Mouse (Mus musculus): ENCODE data around the gene Nnmt. TPM values are rescaled to one million over a fixed set of nuclear protein-coding genes. Genes with fewer than 3 reads are reported as not detected.

Gene Nnmt
- total and polyA plus RNA-seq, 3 experiments, result not detected

DNA sequence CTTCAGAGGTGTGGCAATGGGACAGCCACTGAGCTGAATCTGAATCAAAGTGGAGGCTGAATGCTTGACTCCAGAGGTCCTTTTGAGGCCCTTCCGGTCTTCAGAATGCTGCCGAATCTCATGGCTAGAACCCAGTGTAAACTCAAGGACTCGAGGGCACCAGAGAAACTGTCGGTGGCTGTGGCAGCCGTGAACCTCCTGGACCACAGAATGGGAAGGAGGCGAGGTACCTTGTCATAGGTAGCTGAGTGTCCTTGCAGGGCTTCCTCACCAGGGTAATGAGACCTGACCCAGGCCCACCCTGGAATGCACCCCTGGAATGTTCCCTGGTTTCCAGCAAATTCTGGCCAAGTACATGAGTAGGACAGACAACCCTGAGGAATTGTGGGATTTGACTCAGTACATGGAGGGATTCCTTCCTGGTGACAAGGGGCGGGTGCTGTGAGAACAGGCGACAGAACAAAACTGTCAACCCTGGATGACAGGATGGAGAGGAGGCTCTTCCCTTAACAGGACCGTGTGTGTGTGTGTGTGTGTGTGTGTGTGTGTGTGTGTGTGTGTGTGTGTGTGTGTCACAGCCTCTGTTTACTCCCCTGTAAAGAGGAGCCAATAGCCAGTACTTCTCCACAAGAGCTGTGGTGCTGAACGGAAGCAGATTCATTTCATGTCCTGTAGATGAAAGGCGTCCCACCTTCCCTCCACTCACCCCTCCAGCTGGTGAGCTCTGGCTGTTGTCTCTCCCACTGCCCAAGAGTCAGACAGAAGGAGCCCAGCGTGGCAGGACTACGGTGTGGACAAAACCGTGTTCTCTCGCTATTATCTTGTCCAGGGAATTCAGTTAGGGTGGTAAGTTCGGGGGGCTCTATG lies 42.1 kb upstream of the Nnmt start:
- H3K4me1 ChIP-seq (ENCODE audit: control insufficient read depth in 1 of 2, insufficient read depth in 2 of 2), result peaks cover 0 to 10% of the 10 kb centered on the region in 2 experiments; a peak in 2 of 4 replicates
- TF ChIP-seq JUND (conservative IDR thresholded peaks at IDR 0.05; ENCODE audit: low read depth, low read length) (no peak), SIN3A (IDR thresholded peaks at IDR 0.05; ENCODE audit: low read length) (no peak), BHLHE40 (IDR thresholded peaks at IDR 0.05; ENCODE audit: low read depth, low read length) (no peak), CHD1 (IDR thresholded peaks at IDR 0.05; ENCODE audit: low read depth, low read length) (no peak), MXI1 (IDR thresholded peaks at IDR 0.05; ENCODE audit: low read depth, low read length) (no peak), EP300 (IDR thresholded peaks at IDR 0.05; ENCODE audit: low read length) (no peak), MYC (IDR thresholded peaks at IDR 0.05; ENCODE audit: low read depth, low read length) (no peak), E2F4 (IDR thresholded peaks at IDR 0.05; ENCODE audit: insufficient replicate concordance, low read depth, low read length) (no peak), HCFC1 (IDR thresholded peaks at IDR 0.05; ENCODE audit: low read depth, low read length) (no peak), TCF12 (IDR thresholded peaks at IDR 0.05; ENCODE audit: low read depth, low read length) (no peak), MAFK (IDR thresholded peaks at IDR 0.05; ENCODE audit: insufficient replicate concordance, low read length) (no peak), MAX (IDR thresholded peaks at IDR 0.05; ENCODE audit: low read length) (no peak), MEF2A (IDR thresholded peaks at IDR 0.05; ENCODE audit: borderline replicate concordance, low read depth, low read length) (no peak), NELFE (IDR thresholded peaks at IDR 0.05; ENCODE audit: low read depth, low read length) (no peak), ZMIZ1 (IDR thresholded peaks at IDR 0.05; ENCODE audit: low read depth, low read length) (no peak), RCOR1 (conservative IDR thresholded peaks at IDR 0.05; ENCODE audit: low read depth, low read length) (no peak), ETS1 (conservative IDR thresholded peaks at IDR 0.05; ENCODE audit: low read depth, low read length) (no peak), USF2 (conservative IDR thresholded peaks at IDR 0.05; ENCODE audit: low read depth, low read length) (no peak)
- no peaks in the 10 kb centered on the region for H3K79me2 ChIP-seq (replicated peaks; ENCODE audit: control insufficient read depth, extremely low read depth, insufficient read depth, poor library complexity, severe bottlenecking)
- in situ Hi-C loops (cut with MboI; ENCODE audit: low pct_ligation_motif_present, low pct_unique_long_range_greater_than_20kb, low sequenced_read_pairs), result loop anchor here (5.0 to 25.0 kb wide), 3 partner anchors 215 to 840 kb away; partner anchors contain the start of gene Ttc12
- H3K4me3 ChIP-seq (replicated peaks in 1 of 3; ENCODE audit: low read depth in 2 of 3, low read length in 2 of 3, poor library complexity in 1 of 3), result no peak overlapping the region
- no peak overlapping the region for H3K27ac ChIP-seq (ENCODE audit: insufficient read depth, low read depth)
- H3K9me3 ChIP-seq (replicated peaks; ENCODE audit: low read length), result peaks cover 15% of the 10 kb centered on the region
- no peak overlapping the region for H3K4me2 ChIP-seq (ENCODE audit: insufficient read depth, low read depth, poor library complexity, severe bottlenecking)
- dilution Hi-C loops (cut with MboI; ENCODE audit: extremely low pct_ligation_motif_present, extremely low pct_unique_long_range_greater_than_20kb, low sequenced_read_pairs), result no loop called here
- H3K27me3 ChIP-seq (replicated peaks), result peaks cover 2% of the 10 kb centered on the region
- no peak overlapping the region for H3K9ac ChIP-seq (ENCODE audit: insufficient read depth, low read depth)
- H3K36me3 ChIP-seq (replicated peaks in 1 of 2; ENCODE audit: control insufficient read depth in 1 of 2, insufficient read depth in 1 of 2, low read length in 1 of 2), result no peaks in the 10 kb centered on the region
- DNase-seq (ENCODE audit: extremely low read depth), result no peak

DNA sequence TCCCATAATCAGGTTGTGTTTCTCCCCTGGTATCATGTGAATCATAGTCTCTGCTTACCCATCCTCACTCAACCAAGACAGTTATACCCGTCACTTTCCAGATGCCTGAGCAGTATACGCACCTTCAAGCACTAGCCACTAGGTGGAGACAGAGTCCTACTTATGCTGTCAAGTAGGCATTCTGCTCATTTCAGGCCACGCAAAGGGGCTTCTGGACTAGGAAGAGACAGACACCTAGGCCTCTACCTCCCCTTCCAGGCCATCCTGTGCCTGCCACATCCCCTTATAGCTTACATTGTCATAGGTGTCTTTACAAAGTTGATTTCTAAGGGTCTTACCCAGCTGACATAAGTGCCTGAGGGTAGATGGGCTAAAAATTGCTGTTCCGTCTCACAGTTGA lies 41.3 kb upstream of the Nnmt start:
- H3K36me3 ChIP-seq (replicated peaks in 1 of 2; ENCODE audit: control insufficient read depth in 1 of 2, insufficient read depth in 1 of 2, low read length in 1 of 2), result no peaks in the 10 kb centered on the region
- dilution Hi-C loops (cut with MboI; ENCODE audit: extremely low pct_ligation_motif_present, extremely low pct_unique_long_range_greater_than_20kb, low sequenced_read_pairs), result no loop called here
- no peak overlapping the region for H3K4me2 ChIP-seq (ENCODE audit: insufficient read depth, low read depth, poor library complexity, severe bottlenecking)
- H3K4me3 ChIP-seq (replicated peaks in 1 of 3; ENCODE audit: low read depth in 2 of 3, low read length in 2 of 3, poor library complexity in 1 of 3), result no peak overlapping the region
- H3K27me3 ChIP-seq (replicated peaks), result peaks cover 7% of the 10 kb centered on the region
- no peak overlapping the region for H3K9ac ChIP-seq (ENCODE audit: insufficient read depth, low read depth)
- peak; percentile 84 for DNase-seq (ENCODE audit: extremely low read depth)
- peaks cover 0 to 10% of the 10 kb centered on the region in 2 experiments; a peak in 2 of 4 replicates for H3K4me1 ChIP-seq (ENCODE audit: control insufficient read depth in 1 of 2, insufficient read depth in 2 of 2)
- in situ Hi-C loops (cut with MboI; ENCODE audit: low pct_ligation_motif_present, low pct_unique_long_range_greater_than_20kb, low sequenced_read_pairs), result loop anchor here (5.0 to 25.0 kb wide), 3 partner anchors 216 to 841 kb away; partner anchors contain the start of gene Ttc12
- no peak overlapping the region for H3K27ac ChIP-seq (ENCODE audit: insufficient read depth, low read depth)
- H3K9me3 ChIP-seq (replicated peaks; ENCODE audit: low read length), result peaks cover 15% of the 10 kb centered on the region
- no peaks in the 10 kb centered on the region for H3K79me2 ChIP-seq (replicated peaks; ENCODE audit: control insufficient read depth, extremely low read depth, insufficient read depth, poor library complexity, severe bottlenecking)
- no peak for TF ChIP-seq GABPA (IDR thresholded peaks at IDR 0.05; ENCODE audit: insufficient replicate concordance, low read depth, low read length)
- TF ChIP-seq E2F4 (IDR thresholded peaks at IDR 0.05; ENCODE audit: insufficient replicate concordance, low read depth, low read length), result no peak
- TF ChIP-seq ZC3H11A (IDR thresholded peaks at IDR 0.05; ENCODE audit: low read depth, low read length), result peak; percentile 99
- TF ChIP-seq ZKSCAN1 (IDR thresholded peaks at IDR 0.05; ENCODE audit: borderline replicate concordance, low read depth, low read length), result no peak
- no peak for TF ChIP-seq RCOR1 (conservative IDR thresholded peaks at IDR 0.05; ENCODE audit: low read depth, low read length)
- TF ChIP-seq POLR2AphosphoS2 (IDR thresholded peaks at IDR 0.05; ENCODE audit: low read depth, low read length), result no peak
- TF ChIP-seq HCFC1 (IDR thresholded peaks at IDR 0.05; ENCODE audit: low read depth, low read length), result 0 out of 2 replicates have a peak, but pooled peaks have one; percentile 21
- no peak for TF ChIP-seq ZMIZ1 (IDR thresholded peaks at IDR 0.05; ENCODE audit: low read depth, low read length)
- TF ChIP-seq NELFE (IDR thresholded peaks at IDR 0.05; ENCODE audit: low read depth, low read length), result peak; percentile 52; the same call in 1 of the 2 replicates
- peak; percentile 97 to 99 for TF ChIP-seq CTCF (conservative IDR thresholded peaks at IDR 0.05 in 1 of 2, IDR thresholded peaks at IDR 0.05 in 1 of 2; ENCODE audit: low read depth in 2 of 2, low read length in 2 of 2)
- no peak for TF ChIP-seq MXI1 (IDR thresholded peaks at IDR 0.05; ENCODE audit: low read depth, low read length)
- no peak for TF ChIP-seq MAFK (IDR thresholded peaks at IDR 0.05; ENCODE audit: insufficient replicate concordance, low read length)
- 0 out of 2 replicates have a peak, but pooled peaks have one; percentile 18 for TF ChIP-seq MAX (IDR thresholded peaks at IDR 0.05; ENCODE audit: low read length)
- TF ChIP-seq TCF12 (IDR thresholded peaks at IDR 0.05; ENCODE audit: low read depth, low read length), result 0 out of 2 replicates have a peak, but pooled peaks have one; percentile 15
- TF ChIP-seq USF2 (conservative IDR thresholded peaks at IDR 0.05; ENCODE audit: low read depth, low read length), result no peak
- no peak for TF ChIP-seq EP300 (IDR thresholded peaks at IDR 0.05; ENCODE audit: low read length)
- TF ChIP-seq BHLHE40 (IDR thresholded peaks at IDR 0.05; ENCODE audit: low read depth, low read length), result no peak
- no peak for TF ChIP-seq USF1 (IDR thresholded peaks at IDR 0.05; ENCODE audit: low read depth, low read length)
- TF ChIP-seq MYC (IDR thresholded peaks at IDR 0.05; ENCODE audit: low read depth, low read length), result no peak
- no peak for TF ChIP-seq SIN3A (IDR thresholded peaks at IDR 0.05; ENCODE audit: low read length)
- peak; percentile 25; the same call in 1 of the 2 replicates for TF ChIP-seq IRF4 (IDR thresholded peaks at IDR 0.05; ENCODE audit: low read depth, low read length)
- 0 out of 2 replicates have a peak, but pooled peaks have one; percentile 25 for TF ChIP-seq NRF1 (IDR thresholded peaks at IDR 0.05; ENCODE audit: low read depth, low read length)
- TF ChIP-seq PAX5 (IDR thresholded peaks at IDR 0.05; ENCODE audit: low read length), result no peak
